Mouse (Mus musculus) effector memory CD4-positive, alpha-beta T cell, adult 7 months (primary cell): ENCODE data around the gene Emc9. TPM values are rescaled to one million over a fixed set of nuclear protein-coding genes. Genes with fewer than 3 reads are reported as not detected.

ENCODE experiments used
- polyA plus RNA-seq: library from polyadenylated mRNA; unstranded; fragments of 100-300 nt; shearing (Covaris generic); gene quantifications from one replicate; pipeline ENCODE4 v1.2.1, GENCODE M21; 2017

The Emc9 gene
- 15.3 TPM for polyA plus RNA-seq

GRCm38 (mm10) chr14:55584702-55585565 is at the start of gene Emc9:
Emc9 (minus strand) TSS chr14:55585302.

GRCm38 (mm10) chr14:55617822-55618221 is 32.7 kb upstream of the Emc9 start, which contains the start of gene Rec8:
Rec8 (plus strand) TSS chr14:55618037.

DNA sequence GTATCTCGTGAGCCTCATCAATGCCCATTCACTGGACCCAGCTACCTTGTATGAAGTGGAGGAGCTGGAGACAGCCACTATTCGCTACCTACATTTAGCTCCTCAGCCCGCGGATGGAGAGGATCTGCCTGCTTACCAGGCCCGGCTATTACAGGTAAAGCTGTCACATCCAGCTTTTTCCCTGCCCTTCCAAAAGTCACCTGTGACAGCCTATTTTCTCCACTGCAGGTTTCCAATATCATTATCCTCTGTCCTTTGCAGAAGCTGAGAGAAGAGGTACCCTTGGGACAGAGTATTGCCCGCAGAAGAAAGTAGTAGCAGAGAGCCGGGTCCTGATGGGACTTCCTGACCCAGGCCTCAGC is 18.1 kb upstream of the Emc9 start, which contains the start of gene Irf9:
Irf9 (plus strand) TSS at position 301 of the 362 bp plus-strand sequence.

GRCm38 (mm10) chr14:55591331-55591891 is 6.3 kb upstream of the Emc9 start, which contains the start of gene Rnf31:
Rnf31 (plus strand) TSS chr14:55591708.

GRCm38 (mm10) chr14:55590748-55591330 is 5.7 kb upstream of the Emc9 start, which contains the start of gene Psme2:
Psme2 (minus strand) TSS chr14:55591113.

GRCm38 (mm10) chr14:55577871-55578667 is 7.0 kb downstream of the Emc9 start, which contains the start of gene Psme1:
Psme1 (plus strand) TSS chr14:55578123.

GRCm38 (mm10) chr14:55575302-55575701 is 9.8 kb downstream of the Emc9 start, which contains the start of gene Fitm1:
Fitm1 (plus strand) TSS chr14:55575617.

GRCm38 (mm10) chr14:55560202-55561073 is 24.7 kb downstream of the Emc9 start, which contains the start of gene A730061H03Rik:
A730061H03Rik (minus strand) TSS chr14:55560406.

GRCm38 (mm10) chr14:55559799-55560201 is 25.3 kb downstream of the Emc9 start, which contains the start of gene Dcaf11:
Dcaf11 (plus strand) TSS chr14:55560006.

DNA sequence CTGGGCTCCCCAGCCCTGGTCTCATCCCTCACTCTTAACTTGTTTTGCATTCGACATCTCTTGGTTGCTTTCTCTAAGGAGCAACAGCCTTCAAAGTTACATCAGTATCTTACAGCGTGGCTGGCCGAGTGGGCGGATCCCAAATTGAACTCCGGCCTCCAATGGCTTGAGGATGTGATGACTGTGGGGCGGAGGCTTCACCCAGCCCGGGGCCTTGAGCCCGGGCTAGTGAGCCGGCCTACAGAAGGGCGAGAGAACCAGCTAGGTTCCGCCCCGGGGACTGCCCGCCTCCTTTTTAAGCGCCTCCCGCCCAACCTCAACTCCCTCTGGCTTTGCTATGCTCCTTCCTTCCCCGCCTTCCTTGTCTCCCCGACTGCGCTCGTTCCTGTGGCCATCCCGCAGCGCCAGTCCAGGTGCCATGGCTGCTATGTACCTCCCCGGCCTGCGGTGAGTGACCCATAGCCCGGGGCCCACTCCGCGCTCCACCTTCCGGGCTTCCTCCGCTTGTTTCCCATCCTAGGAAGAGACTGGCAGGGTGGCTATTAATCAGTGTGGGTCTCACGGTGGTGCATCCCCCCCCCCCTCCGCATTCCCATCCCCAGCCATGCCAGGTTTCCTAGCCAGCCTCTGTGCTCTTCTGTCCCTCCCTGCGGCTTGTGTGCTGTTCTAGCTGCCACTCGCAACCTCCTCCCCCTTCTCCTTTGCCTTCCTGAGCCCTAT is 44.9 kb downstream of the Emc9 start, which contains the start of gene Pck2:
Pck2 (plus strand) TSS at position 200 of the 720 bp plus-strand sequence.

Other genes with a start within 250 kb of the Emc9 start
- 28.5 TPM for gene Dhrs4, start 106.5 kb downstream of the Emc9 start, polyA plus RNA-seq
- gene Carmil3, start 94.7 kb downstream of the Emc9 start, polyA plus RNA-seq = not detected
- 0.40 TPM for gene Cpne6, start 74.9 kb downstream of the Emc9 start, polyA plus RNA-seq
- 0.23 TPM for gene Nrl, start 60.3 kb downstream of the Emc9 start, polyA plus RNA-seq
- gene Pck2, start 45.0 kb downstream of the Emc9 start, polyA plus RNA-seq = 7.2 TPM
- gene Dcaf11, start 25.3 kb downstream of the Emc9 start, polyA plus RNA-seq = 110 TPM
- gene A730061H03Rik, start 24.9 kb downstream of the Emc9 start, polyA plus RNA-seq = 4.5 TPM
- not detected for gene Fitm1, start 9.7 kb downstream of the Emc9 start, polyA plus RNA-seq
- 748 TPM for gene Psme1, start 7.2 kb downstream of the Emc9 start, polyA plus RNA-seq
- gene Psme2, start 5.8 kb upstream of the Emc9 start, polyA plus RNA-seq = 573 TPM
- gene Rnf31, start 6.4 kb upstream of the Emc9 start, polyA plus RNA-seq = 49.5 TPM
- 49.4 TPM for gene Irf9, start 18.3 kb upstream of the Emc9 start, polyA plus RNA-seq
- gene Rec8, start 32.7 kb upstream of the Emc9 start, polyA plus RNA-seq = 0.50 TPM
- gene Ipo4, start 50.7 kb upstream of the Emc9 start, polyA plus RNA-seq = 49.8 TPM
- gene Gm49378, start 52.6 kb upstream of the Emc9 start, polyA plus RNA-seq = 2.1 TPM
- 74.7 TPM for gene Tm9sf1, start 58.5 kb upstream of the Emc9 start, polyA plus RNA-seq
- gene Tssk4, start 64.9 kb upstream of the Emc9 start, polyA plus RNA-seq = 0.51 TPM
- 44.7 TPM for gene Mdp1, start 75.2 kb upstream of the Emc9 start, polyA plus RNA-seq
- 33.1 TPM for gene Gmpr2, start 86.6 kb upstream of the Emc9 start, polyA plus RNA-seq
- 239 TPM for gene Nedd8, start 86.8 kb upstream of the Emc9 start, polyA plus RNA-seq
- 189 TPM for gene Tinf2, start 96.5 kb upstream of the Emc9 start, polyA plus RNA-seq
- gene Tgm1, start 128.6 kb upstream of the Emc9 start, polyA plus RNA-seq = not detected
- gene Rabggta, start 137.0 kb upstream of the Emc9 start, polyA plus RNA-seq = 85.5 TPM
- gene Dhrs1, start 160.4 kb upstream of the Emc9 start, polyA plus RNA-seq = 23.0 TPM
- 49.5 TPM for gene Nop9, start 160.4 kb upstream of the Emc9 start, polyA plus RNA-seq
- gene Cideb, start 173.2 kb upstream of the Emc9 start, polyA plus RNA-seq = not detected
- gene Ltb4r2, start 176.1 kb upstream of the Emc9 start, polyA plus RNA-seq = 0.21 TPM
- gene Ltb4r1, start 180.7 kb upstream of the Emc9 start, polyA plus RNA-seq = not detected
- gene Adcy4, start 198.8 kb upstream of the Emc9 start, polyA plus RNA-seq = not detected
- gene Ripk3, start 203.6 kb upstream of the Emc9 start, polyA plus RNA-seq = 74.2 TPM
- gene Nfatc4, start 237.8 kb upstream of the Emc9 start, polyA plus RNA-seq = 0.37 TPM